Mouse (Mus musculus) limb, embryonic 11.5 days (tissue): ENCODE results near the gene E130208F15Rik. TPM values are rescaled to one million over a fixed set of nuclear protein-coding genes. Genes with fewer than 3 reads are reported as not detected.

ENCODE experiments used
- ATAC-seq: fragments of 200-750 bp; cut with Nextera tagmentation; 2 replicates; pipeline ENCODE4 v1.8.0; 2017; ENCODE audit warnings: low read depth; ENCODE audit not compliant: insufficient number of reproducible peaks, low FRiP score, low TSS enrichment
- DNase-seq: peaks from one replicate; pipeline ENCODE4 v3.0.0-alpha.2; 2015; ENCODE audit warnings: low spot score
- H3K27ac ChIP-seq: fragments of 300-500 bp; sonication (generic); replicated peaks from 2 replicates; pipeline ENCODE4 v1.5.1; 2014; ENCODE audit warnings: low read depth, mild to moderate bottlenecking, low read length
- H3K27me3 ChIP-seq: fragments of 300-500 bp; sonication (generic); 2 replicates; pipeline ENCODE4 v1.6.1; 2014; ENCODE audit warnings: mild to moderate bottlenecking, low read length, mixed read lengths; ENCODE audit not compliant: control insufficient read depth, insufficient read depth
- H3K36me3 ChIP-seq: fragments of 300-500 bp; sonication (generic); 2 replicates; pipeline ENCODE4 v1.6.1; 2014; ENCODE audit warnings: mild to moderate bottlenecking, low read length, moderate library complexity, mixed read lengths; ENCODE audit not compliant: control insufficient read depth, insufficient read depth
- H3K4me1 ChIP-seq: fragments of 300-500 bp; sonication (generic); 2 replicates; pipeline ENCODE4 v1.6.1; 2014; ENCODE audit warnings: low read length, mixed read lengths; ENCODE audit not compliant: control insufficient read depth, insufficient read depth
- H3K4me2 ChIP-seq: fragments of 300-500 bp; sonication (generic); 2 replicates; pipeline ENCODE4 v1.6.1; 2014; ENCODE audit warnings: low read depth, mild to moderate bottlenecking, moderate library complexity; ENCODE audit not compliant: severe bottlenecking
- H3K4me3 ChIP-seq: fragments of 300-500 bp; sonication (generic); 2 replicates; pipeline ENCODE4 v1.5.1; 2014; ENCODE audit warnings: low read depth, low read length
- H3K9ac ChIP-seq: fragments of 300-500 bp; sonication (generic); 2 replicates; pipeline ENCODE4 v1.6.1; 2014; ENCODE audit warnings: mild to moderate bottlenecking, low read length
- H3K9me3 ChIP-seq: fragments of 300-500 bp; sonication (generic); 2 replicates; pipeline ENCODE4 v1.6.1; 2016; ENCODE audit warnings: low read length; ENCODE audit not compliant: control insufficient read depth
- WGBS: fragments of 180-500 bp; shearing (Covaris S2); extraction: QIAGEN DNeasy Blood & Tissue Kit; methylation state at CpG from one replicate; pipeline ENCODE4 v1.1.7; 2014; 5-methylcytosine and 5-hydroxymethylcytosine counted together
- polyA plus RNA-seq: library from polyadenylated mRNA; unstranded; fragments of >200 nt; fragmentation: Nextera tagmentation; extraction: Ambion mirVana; gene quantifications from 2 replicates; pipeline ENCODE4 v1.2.1, GENCODE M21; 2014

E130208F15Rik gene
- polyA plus RNA-seq, 1 experiment from 2014 or later, result not detected

- no peaks in the 10 kb centered on the region for H3K4me1 ChIP-seq
- no peak overlapping the region for H3K27ac ChIP-seq
- H3K9me3 ChIP-seq, result no peaks in the 10 kb centered on the region
- H3K36me3 ChIP-seq, result no peaks in the 10 kb centered on the region
- no peak for ATAC-seq
- DNase-seq, result no peak
- 77% methylated on average over 4 of the region's 4 CpGs for WGBS
- H3K4me2 ChIP-seq, result no peak overlapping the region
- no peak overlapping the region for H3K9ac ChIP-seq
- H3K4me3 ChIP-seq, result no peak overlapping the region
- no peaks in the 10 kb centered on the region; the same call in 1 of the 2 replicates for H3K27me3 ChIP-seq
Observed at GRCm38 (mm10) chr7:30333436-30333835, 11.9 kb downstream of the E130208F15Rik start.

- Histone ChIP-seq H3K4me2 (no peak overlapping the region), H3K4me3 (no peak overlapping the region), H3K27me3 (no peaks in the 10 kb centered on the region; the same call in 1 of the 2 replicates), H3K36me3 (no peaks in the 10 kb centered on the region), H3K9me3 (no peaks in the 10 kb centered on the region), H3K9ac (no peak overlapping the region), H3K4me1 (no peaks in the 10 kb centered on the region), H3K27ac (no peak overlapping the region)
- DNase-seq, result no peak
- WGBS, result 58% methylated on average over 5 of the region's 5 CpGs
- no peak for ATAC-seq
Observed at GRCm38 (mm10) chr7:30334563-30334962, 13.0 kb downstream of the E130208F15Rik start.

- WGBS, result 75% methylated on average over 6 of the region's 6 CpGs
- no peak overlapping the region for H3K9ac ChIP-seq
- H3K4me1 ChIP-seq, result no peaks in the 10 kb centered on the region
- ATAC-seq (no peak), DNase-seq (no peak)
- no peak overlapping the region for H3K27ac ChIP-seq
- no peaks in the 10 kb centered on the region; the same call in 1 of the 2 replicates for H3K27me3 ChIP-seq
- no peaks in the 10 kb centered on the region for H3K36me3 ChIP-seq
- H3K9me3 ChIP-seq, result no peaks in the 10 kb centered on the region
- H3K4me3 ChIP-seq, result no peak overlapping the region
- no peak overlapping the region for H3K4me2 ChIP-seq
Observed at GRCm38 (mm10) chr7:30335688-30336087, 14.1 kb downstream of the E130208F15Rik start.

- Histone ChIP-seq H3K4me1 (no peaks in the 10 kb centered on the region), H3K36me3 (no peaks in the 10 kb centered on the region), H3K4me3 (no peak overlapping the region), H3K27ac (no peak overlapping the region), H3K27me3 (no peaks in the 10 kb centered on the region; the same call in 1 of the 2 replicates), H3K4me2 (no peak overlapping the region), H3K9me3 (no peaks in the 10 kb centered on the region), H3K9ac (no peak overlapping the region)
- DNase-seq, result peak; percentile 91
- ATAC-seq, result no peak; the same call in 1 of the 2 replicates
- WGBS, result 4% methylated on average over 9 of the region's 9 CpGs
Observed at GRCm38 (mm10) chr7:30336384-30336783, 14.8 kb downstream of the E130208F15Rik start.

GRCm38 (mm10) chr7:30339432-30340109 is 18.0 kb downstream of the E130208F15Rik start:
- Histone ChIP-seq H3K4me2 (no peak overlapping the region), H3K9ac (no peak overlapping the region), H3K4me1 (no peaks in the 10 kb centered on the region), H3K9me3 (no peaks in the 10 kb centered on the region), H3K27ac (no peak overlapping the region), H3K4me3 (no peak overlapping the region), H3K36me3 (no peaks in the 10 kb centered on the region), H3K27me3 (no peaks in the 10 kb centered on the region; the same call in 1 of the 2 replicates)
- ATAC-seq, result no peak
- WGBS, result 77% methylated on average over 5 of the region's 5 CpGs
- no peak for DNase-seq

- DNase-seq (peak; percentile 90), ATAC-seq (no peak)
- no peak overlapping the region for H3K9ac ChIP-seq
- H3K4me2 ChIP-seq, result no peak overlapping the region
- no peaks in the 10 kb centered on the region for H3K36me3 ChIP-seq
- no peaks in the 10 kb centered on the region for H3K9me3 ChIP-seq
- peaks cover 12% of the 10 kb centered on the region; the same call in 1 of the 2 replicates for H3K27me3 ChIP-seq
- no peak overlapping the region; the same call in 1 of the 2 replicates for H3K4me3 ChIP-seq
- H3K27ac ChIP-seq, result no peak overlapping the region
- WGBS, result 26% methylated on average over 21 of the region's 21 CpGs
- H3K4me1 ChIP-seq, result no peaks in the 10 kb centered on the region
Observed at GRCm38 (mm10) chr7:30346635-30347379, 25.3 kb downstream of the E130208F15Rik start.

- Histone ChIP-seq H3K4me3 (no peak overlapping the region), H3K36me3 (no peaks in the 10 kb centered on the region), H3K4me2 (no peak overlapping the region), H3K27me3 (peaks cover 12% of the 10 kb centered on the region; the same call in 1 of the 2 replicates), H3K27ac (no peak overlapping the region), H3K9me3 (no peaks in the 10 kb centered on the region), H3K9ac (no peak overlapping the region), H3K4me1 (no peaks in the 10 kb centered on the region)
- DNase-seq, result peak; percentile 79
- 3% methylated on average over 30 of the region's 30 CpGs for WGBS
- 0 out of 2 replicates have a peak, but pooled peaks have one; percentile 44 for ATAC-seq
Observed at GRCm38 (mm10) chr7:30347828-30348227, 26.3 kb downstream of the E130208F15Rik start.

GRCm38 (mm10) chr7:30353279-30353822 is 31.8 kb downstream of the E130208F15Rik start:
- no peaks in the 10 kb centered on the region for H3K9me3 ChIP-seq
- no peak for ATAC-seq
- H3K4me3 ChIP-seq, result no peak overlapping the region
- no peak overlapping the region for H3K27ac ChIP-seq
- peaks cover 4% of the 10 kb centered on the region; the same call in 1 of the 2 replicates for H3K27me3 ChIP-seq
- WGBS, result 13% methylated on average over 6 of the region's 6 CpGs
- DNase-seq, result peak; percentile 80
- H3K4me2 ChIP-seq, result no peak overlapping the region
- H3K4me1 ChIP-seq, result no peaks in the 10 kb centered on the region
- H3K36me3 ChIP-seq, result no peaks in the 10 kb centered on the region
- H3K9ac ChIP-seq, result no peak overlapping the region
